Mouse (Mus musculus): Measurements from ENCODE around the gene Olfr625-ps1.
"Not testable (repeated sequence)": the region's sequence is repeated elsewhere in the genome, so short reads cannot be mapped to it uniquely, and the experiment has no call there.

Gene Olfr625-ps1

DNA sequence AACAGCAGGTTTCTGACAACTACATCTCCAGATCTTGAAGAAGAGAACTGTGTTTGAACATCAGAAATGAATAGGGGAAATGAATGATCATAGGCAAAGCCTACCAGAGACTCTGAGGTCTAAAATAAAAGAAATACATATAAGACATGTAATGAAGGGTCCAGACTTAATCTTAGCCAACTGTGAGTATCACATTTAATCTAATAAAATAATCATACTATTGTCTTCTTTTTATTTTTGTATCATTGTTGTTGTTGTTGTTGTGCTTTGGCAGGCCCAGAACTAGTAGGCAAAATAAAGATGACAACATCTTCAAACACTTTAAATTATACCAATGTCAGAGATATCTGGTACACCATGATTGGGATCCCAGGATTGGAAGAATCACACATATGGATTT lies at the start of gene Olfr625-ps1:
Gene Olfr625-ps1 (plus strand): TSS at position 301 of the 400 bp plus-strand sequence.
- DNase-seq (ENCODE audit: low spot score in 2 of 2): no peak

DNA sequence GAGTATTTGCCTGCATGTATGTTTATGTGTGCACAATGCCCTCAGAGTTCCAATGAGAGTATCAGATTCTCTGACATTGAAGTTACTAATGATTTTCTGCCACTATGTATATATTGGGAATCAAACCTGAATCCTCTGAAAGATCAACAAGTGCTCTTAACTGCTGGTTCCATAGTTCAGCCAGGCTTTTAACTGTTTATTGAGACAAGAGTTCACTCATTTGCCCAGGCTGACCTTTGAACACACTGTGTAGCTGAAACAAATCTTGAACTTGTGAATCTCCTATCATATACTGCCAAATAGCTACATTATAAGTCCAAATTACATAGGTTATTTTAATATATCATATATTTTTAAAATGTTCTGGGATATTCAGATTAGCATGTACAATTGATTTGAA lies 45.7 kb upstream of the Olfr625-ps1 start:
- no peak for DNase-seq (ENCODE audit: low spot score in 2 of 2)

DNA sequence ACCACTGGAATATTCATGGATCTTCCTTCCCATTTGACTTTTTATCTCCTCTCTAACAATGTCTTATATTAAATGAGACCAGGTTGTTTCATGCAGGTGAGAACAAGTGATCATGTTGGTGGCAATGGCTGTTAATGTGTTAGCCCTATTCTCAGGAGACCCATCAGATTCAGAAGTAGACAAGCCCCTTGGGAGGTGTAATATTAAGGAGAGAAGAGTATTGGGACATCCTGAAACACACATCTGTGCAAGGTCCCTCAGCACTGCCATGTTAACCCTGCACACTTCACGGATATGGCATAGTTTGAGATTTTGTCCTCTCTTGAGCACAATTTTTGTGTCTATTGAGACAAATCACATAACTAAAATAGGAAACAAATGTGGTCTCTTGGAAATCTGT lies 39.9 kb upstream of the Olfr625-ps1 start, which contains the start of gene Olfr622:
Gene Olfr622 (minus strand): TSS at position 101 of the 400 bp plus-strand sequence.
- DNase-seq (ENCODE audit: low spot score in 2 of 2): no peak

DNA sequence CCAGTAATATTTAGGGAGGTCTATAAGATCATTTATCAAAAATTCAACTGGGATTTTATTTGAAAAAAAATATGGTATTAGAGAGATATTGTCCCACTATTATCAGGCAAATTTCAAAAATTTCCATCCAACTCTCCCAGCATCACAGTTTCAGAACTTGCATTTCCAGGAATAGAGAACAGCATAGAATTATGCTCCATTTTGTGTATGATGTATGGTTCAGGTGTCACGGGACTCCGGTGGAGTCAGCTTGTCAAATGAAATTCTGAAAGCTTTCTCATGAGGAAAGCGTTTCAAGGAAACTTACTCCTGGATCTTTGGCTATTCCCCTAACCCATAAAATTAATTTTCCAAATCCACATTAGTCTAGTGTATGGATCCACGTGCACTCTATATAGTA lies 38.5 kb upstream of the Olfr625-ps1 start:
- DNase-seq (ENCODE audit: low spot score in 2 of 2): no peak

DNA sequence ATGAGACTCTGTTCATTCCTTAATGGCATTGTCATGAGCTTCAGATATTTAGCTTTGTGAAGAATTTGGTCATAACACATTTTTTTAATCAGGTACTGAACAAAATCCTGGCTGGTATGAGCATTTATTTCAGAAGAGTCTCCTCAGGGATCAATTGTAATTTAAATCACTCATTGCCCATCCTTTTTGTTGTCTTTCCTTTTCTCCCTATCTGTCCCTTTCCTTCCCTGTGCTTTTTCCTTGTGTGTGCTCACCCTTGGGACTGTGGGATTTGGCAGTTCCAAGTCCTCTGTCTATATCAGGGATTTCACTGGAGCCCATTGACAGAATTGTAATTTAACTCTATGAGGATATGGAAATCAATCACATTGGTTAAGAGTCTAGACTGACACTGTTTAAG lies 18.9 kb upstream of the Olfr625-ps1 start, which contains the start of gene Olfr623:
Gene Olfr623 (minus strand): TSS at position 101 of the 400 bp plus-strand sequence.
- no peak for DNase-seq (ENCODE audit: low spot score in 2 of 2)

DNA sequence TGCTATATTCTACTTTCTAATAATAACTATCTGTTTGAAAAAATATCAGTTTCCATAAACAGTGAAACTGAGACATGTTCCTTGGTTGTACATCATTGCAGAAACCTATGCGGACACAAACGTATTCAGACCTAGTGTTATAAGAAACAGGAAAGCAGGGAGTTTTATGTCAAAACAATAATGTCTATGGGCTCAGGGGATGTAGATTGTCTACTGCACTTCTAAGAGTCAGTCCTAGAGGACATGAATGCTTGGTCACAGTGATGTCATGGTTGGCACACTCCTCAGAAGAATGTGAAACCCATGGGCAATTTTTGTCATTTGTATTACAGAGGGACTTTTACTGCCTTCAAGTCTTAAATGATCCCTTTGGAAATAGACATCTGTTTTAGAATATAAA lies 11.4 kb upstream of the Olfr625-ps1 start, which contains the start of gene Olfr624:
Gene Olfr624 (minus strand): TSS at position 101 of the 400 bp plus-strand sequence.
- DNase-seq (ENCODE audit: low spot score in 2 of 2): no peak

DNA sequence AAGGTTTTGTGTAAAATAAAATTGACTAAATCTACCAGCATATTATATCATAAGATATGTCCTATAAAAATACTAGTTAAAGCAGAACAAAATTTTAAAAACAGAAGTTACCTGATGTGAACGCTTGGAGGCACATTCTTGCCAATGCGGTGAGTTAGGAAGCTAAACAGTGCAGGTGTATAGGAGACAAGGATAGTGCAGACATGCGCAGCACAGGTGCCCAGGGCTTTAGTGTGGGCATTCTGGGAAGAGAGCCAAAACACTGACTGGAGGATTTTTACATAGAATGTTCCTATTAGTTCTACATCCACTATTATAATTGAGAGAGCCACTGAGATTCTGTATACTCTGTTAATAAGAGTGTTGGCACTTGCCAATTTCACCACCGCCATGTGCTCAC lies 16.9 kb downstream of the Olfr625-ps1 start:
- DNase-seq (ENCODE audit: low spot score in 2 of 2): no peak

DNA sequence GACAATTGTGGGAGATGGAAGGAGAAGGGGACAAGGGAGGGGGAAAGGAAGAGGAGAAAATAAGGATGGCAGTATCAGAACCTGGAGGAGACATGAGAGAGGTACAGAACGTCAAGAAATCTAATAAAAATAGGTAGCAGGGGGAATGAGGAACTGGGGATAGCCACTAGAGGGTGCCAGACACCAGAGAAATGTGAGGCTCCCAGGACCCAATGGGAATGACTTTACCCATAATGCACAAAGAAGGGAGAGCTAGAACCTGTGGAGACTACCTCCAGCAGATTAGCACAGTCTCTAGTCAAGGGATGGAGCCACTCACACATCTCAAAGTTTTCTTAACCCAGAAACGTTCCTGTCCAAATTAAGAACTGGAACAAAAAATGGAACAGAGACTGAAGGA lies 29.5 kb downstream of the Olfr625-ps1 start:
- no peak for DNase-seq (ENCODE audit: low spot score in 2 of 2)

DNA sequence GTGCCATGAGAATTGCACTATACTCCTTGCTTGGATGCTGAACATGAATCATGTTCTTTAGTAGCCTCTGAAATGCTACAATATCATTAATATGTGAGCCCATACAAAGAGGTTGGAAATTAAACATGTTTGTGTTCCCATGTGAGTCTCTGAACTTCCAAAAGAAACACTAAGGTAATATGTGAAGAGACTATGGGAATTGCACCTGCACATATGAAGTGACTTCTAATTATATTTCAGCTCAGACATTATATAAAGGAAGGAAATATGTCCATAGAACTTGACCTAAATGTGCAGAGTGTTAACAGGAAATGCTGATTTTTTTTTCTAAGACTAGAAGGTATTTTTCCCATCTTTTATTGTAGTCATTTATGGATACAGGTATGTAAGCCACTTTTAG lies 31.9 kb downstream of the Olfr625-ps1 start, which contains the start of gene Olfr243:
Gene Olfr243 (plus strand): TSS at position 301 of the 400 bp plus-strand sequence.
- DNase-seq (ENCODE audit: low spot score in 2 of 2): no peak

DNA sequence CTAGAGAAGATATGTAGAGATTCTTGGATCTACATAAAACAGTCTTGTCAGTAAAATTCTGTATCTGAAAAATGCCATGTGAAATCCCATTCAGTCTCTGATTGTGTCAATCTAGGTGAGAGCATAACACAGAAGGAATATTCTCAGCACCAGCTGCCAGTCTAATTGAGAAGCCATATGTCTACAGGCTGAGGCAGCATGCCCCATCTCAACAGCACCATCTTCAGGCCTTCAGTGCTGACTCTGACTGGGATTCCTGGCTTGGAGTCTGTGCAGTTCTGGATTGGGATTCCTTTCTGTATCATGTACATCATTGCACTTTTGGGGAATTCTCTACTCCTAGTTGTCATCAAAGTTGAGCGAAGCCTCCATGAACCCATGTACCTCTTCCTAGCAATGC lies 33.9 kb downstream of the Olfr625-ps1 start:
- not testable (repeated sequence) for DNase-seq (ENCODE audit: low spot score in 2 of 2)

DNA sequence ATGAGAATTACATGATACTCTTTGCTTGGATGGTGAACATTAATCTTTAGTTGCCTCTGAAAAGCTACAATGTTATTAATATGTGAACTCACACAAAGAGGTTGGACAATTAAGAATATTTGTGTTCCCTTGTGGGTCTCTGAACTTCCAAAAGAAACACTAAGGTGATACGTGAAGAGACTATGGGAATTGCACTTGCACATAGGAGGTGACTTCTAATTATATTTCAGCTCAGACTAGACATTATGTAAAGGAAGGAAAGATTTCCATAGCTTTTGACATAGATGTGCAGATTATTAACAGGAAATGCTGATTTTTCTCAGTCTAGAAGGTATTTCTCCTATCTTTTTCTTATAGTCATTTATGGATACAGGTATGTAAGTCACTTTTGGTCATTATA lies 47.6 kb downstream of the Olfr625-ps1 start, which contains the start of gene Olfr628:
Gene Olfr628 (plus strand): TSS at position 301 of the 400 bp plus-strand sequence.
- DNase-seq (ENCODE audit: low spot score in 2 of 2): no peak

Data from right cerebral cortex, postnatal 36 days (tissue).